Mouse (Mus musculus) Patski (cell line): ENCODE results near the gene Lrp1. TPM values are rescaled to one million over a fixed set of nuclear protein-coding genes. Genes with fewer than 3 reads are reported as not detected.

ENCODE experiments used
- ATAC-seq: fragments of 100-300 bp; one replicate; pipeline ENCODE4 v1.8.0; 2021
- CTCF ChIA-PET: fragments of 350-600 bp; sonication (Branson Sonifier 250); formaldehyde crosslinking; loops from one replicate; lab custom pipeline; 2022; ENCODE audit warnings: inconsistent platforms; lab: Charles Lee
- POLR2A ChIA-PET: fragments of 350-600 bp; sonication (Branson Sonifier 250); formaldehyde crosslinking; loops from one replicate; lab custom pipeline; 2022; ENCODE audit warnings: antibody characterized with exemption, inconsistent platforms; lab: Charles Lee
- DNase-seq: peaks from one replicate; pipeline ENCODE4 v3.0.0-alpha.2; 2011; ENCODE audit warnings: low read depth, low spot score
- H3K27me3 ChIP-seq: fragments of 371-371 bp; one replicate; pipeline ENCODE4 v1.5.1; 2021
- CTCF ChIP-seq: fragments of 100-300 bp; IDR thresholded peaks from one replicate; pipeline ENCODE4 v1.5.1; 2021
- in situ Hi-C: fragments of 300-500 bp; cut with MboI; formaldehyde crosslinking; loops from 3 replicates; pipeline ENCODE4 v1.11.1; 2018; ENCODE audit warnings: low pct_unique_long_range_greater_than_20kb, mixed read lengths
- polyA plus RNA-seq: library from polyadenylated mRNA; unstranded; gene quantifications from one replicate; pipeline ENCODE4 v1.2.3, GENCODE M21; 2021

Gene Lrp1
- polyA plus RNA-seq, 1 experiment from 2014 or later = 62.5 TPM

GRCm38 (mm10) chr10:127654970-127655579 is 34.1 kb upstream of the Lrp1 start:
- no peak for ATAC-seq
- TF ChIP-seq CTCF = no peak

GRCm38 (mm10) chr10:127652906-127653638 is 32.1 kb upstream of the Lrp1 start:
- no peak for TF ChIP-seq CTCF
- no peak for ATAC-seq
- no peak for DNase-seq
- in situ Hi-C loops = loop anchor here (25.0 kb wide), 3 partner anchors 366 to 1259 kb away; partner anchors contain the start of genes Bloc1s1, Cd63, Cdk4 and March9
- no peaks in the 10 kb centered on the region for H3K27me3 ChIP-seq
- CTCF ChIA-PET = no interaction called here
- POLR2A ChIA-PET = no interaction called here

More at GRCm38 (mm10) chr10:127654970-127655579, 34.1 kb upstream of the Lrp1 start:
- CTCF ChIA-PET = no interaction called here
- DNase-seq = no peak
- POLR2A ChIA-PET = interaction anchor here (0.9 kb wide), 1 partner anchor 12 kb away, joined by 3 read pairs; the partner anchor contains the start of gene Stat6
- H3K27me3 ChIP-seq = no peaks in the 10 kb centered on the region
- in situ Hi-C loops = loop anchor here (25.0 kb wide), 3 partner anchors 368 to 1257 kb away; partner anchors contain the start of genes Bloc1s1, Cd63, Cdk4 and March9

- no peak for TF ChIP-seq CTCF
- ATAC-seq (no peak), DNase-seq (no peak)
- CTCF ChIA-PET = interaction anchor here (1.5 kb wide), 1 partner anchor 15 kb away, joined by 5 read pairs; no protein-coding TSS in a partner anchor
- H3K27me3 ChIP-seq = no peaks in the 10 kb centered on the region
- POLR2A ChIA-PET = interaction anchor here (1.1 to 3.9 kb wide), 2 partner anchors 16 to 128 kb away, joined by 4 to 25 read pairs; no protein-coding TSS in a partner anchor
- in situ Hi-C loops = no loop called here
These were observed 24.8 kb upstream of the Lrp1 start for GRCm38 (mm10) chr10:127645791-127646190.

- TF ChIP-seq CTCF = no peak
- ChIA-PET POLR2A (interaction anchor here (1.0 to 3.9 kb wide), 8 partner anchors 12 to 27 kb away, joined by 3 to 25 read pairs (median 4); partner anchors contain the start of genes Lrp1, Nab2 and Nemp1), CTCF (interaction anchor here (0.7 to 2.2 kb wide), 5 partner anchors 20 to 33 kb away, joined by 3 to 7 read pairs (median 5); no protein-coding TSS in a partner anchor)
- DNase-seq (no peak), ATAC-seq (peak; percentile 68)
- in situ Hi-C loops = loop anchor here (5.0 kb wide), 1 partner anchor 94 kb away; the partner anchor contains the start of gene Zbtb39
- H3K27me3 ChIP-seq = no peaks in the 10 kb centered on the region
These were observed 22.7 kb upstream of the Lrp1 start for GRCm38 (mm10) chr10:127643553-127644238.

GRCm38 (mm10) chr10:127642772-127643552 is 22.0 kb upstream of the Lrp1 start, which contains the start of gene Stat6:
Stat6 (plus strand) TSS chr10:127642986.
- POLR2A ChIA-PET = interaction anchor here (1.0 to 3.9 kb wide), 11 partner anchors 11 to 34 kb away, joined by 3 to 25 read pairs (median 4); partner anchors contain the start of genes Lrp1, Nab2 and Nemp1
- CTCF ChIA-PET = interaction anchor here (0.8 to 2.4 kb wide), 15 partner anchors 10 to 365 kb away, joined by 3 to 18 read pairs (median 5); partner anchors contain the start of gene Nemp1
- ATAC-seq = peak; percentile 68

GRCm38 (mm10) chr10:127641861-127642771 is 21.2 kb upstream of the Lrp1 start:
- H3K27me3 ChIP-seq = no peaks in the 10 kb centered on the region
- in situ Hi-C loops = loop anchor here (5.0 kb wide), 1 partner anchor 95 kb away; the partner anchor contains the start of gene Zbtb39
- peak; percentile 49 for DNase-seq
- ChIA-PET POLR2A (interaction anchor here (0.6 to 3.9 kb wide), 8 partner anchors 10 to 97 kb away, joined by 3 to 25 read pairs (median 6); partner anchors contain the start of gene Nemp1), CTCF (interaction anchor here (0.8 to 2.4 kb wide), 17 partner anchors 9 to 366 kb away, joined by 3 to 18 read pairs (median 4); partner anchors contain the start of gene Nemp1)
- peak; percentile 96 for TF ChIP-seq CTCF
- ATAC-seq = peak; percentile 36

More at GRCm38 (mm10) chr10:127642772-127643552, 22.0 kb upstream of the Lrp1 start, which contains the start of gene Stat6:
- no peak for TF ChIP-seq CTCF
- in situ Hi-C loops = loop anchor here (5.0 kb wide), 1 partner anchor 94 kb away; the partner anchor contains the start of gene Zbtb39
- H3K27me3 ChIP-seq = no peaks in the 10 kb centered on the region
- DNase-seq = peak; percentile 31

- TF ChIP-seq CTCF = no peak
These were observed 19.5 kb upstream of the Lrp1 start for GRCm38 (mm10) chr10:127640421-127640820.

More at GRCm38 (mm10) chr10:127640421-127640820, 19.5 kb upstream of the Lrp1 start:
- ChIA-PET CTCF (interaction anchor here (0.9 to 1.2 kb wide), 2 partner anchors 9 to 31 kb away, joined by 4 read pairs; no protein-coding TSS in a partner anchor), POLR2A (interaction anchor here (1.6 kb wide), 1 partner anchor 30 kb away, joined by 6 read pairs; no protein-coding TSS in a partner anchor)
- H3K27me3 ChIP-seq = no peaks in the 10 kb centered on the region
- no peak for DNase-seq
- ATAC-seq = no peak
- in situ Hi-C loops = loop anchor here (5.0 kb wide), 1 partner anchor 97 kb away; the partner anchor contains the start of gene Zbtb39
